Mouse (Mus musculus): Measurements from ENCODE around the gene Oscp1.
"Not testable (repeated sequence)": the region's sequence is repeated elsewhere in the genome, so short reads cannot be mapped to it uniquely, and the experiment has no call there.

Oscp1 gene

GRCm38 (mm10) chr4:126081601-126082000, 23.2 kb downstream of the Oscp1 start:
- no peak for DNase-seq (ENCODE audit: inconsistent age in 2 of 2, low spot score in 1 of 2)

- no peak for DNase-seq (ENCODE audit: inconsistent age in 2 of 2, low spot score in 1 of 2)
Observed at GRCm38 (mm10) chr4:126083021-126083420, 24.7 kb downstream of the Oscp1 start.

GRCm38 (mm10) chr4:126084382-126084781, 26.0 kb downstream of the Oscp1 start:
- DNase-seq (ENCODE audit: inconsistent age in 2 of 2, low spot score in 1 of 2): no peak

GRCm38 (mm10) chr4:126085996-126086576, 27.7 kb downstream of the Oscp1 start:
- peak; percentile 81 to 93 for DNase-seq (ENCODE audit: inconsistent age in 2 of 2, low spot score in 1 of 2)

- DNase-seq (ENCODE audit: inconsistent age in 2 of 2, low spot score in 1 of 2): peak in 1 of 2 experiments; percentile 38
Observed at GRCm38 (mm10) chr4:126090101-126090847, 31.9 kb downstream of the Oscp1 start.

DNA sequence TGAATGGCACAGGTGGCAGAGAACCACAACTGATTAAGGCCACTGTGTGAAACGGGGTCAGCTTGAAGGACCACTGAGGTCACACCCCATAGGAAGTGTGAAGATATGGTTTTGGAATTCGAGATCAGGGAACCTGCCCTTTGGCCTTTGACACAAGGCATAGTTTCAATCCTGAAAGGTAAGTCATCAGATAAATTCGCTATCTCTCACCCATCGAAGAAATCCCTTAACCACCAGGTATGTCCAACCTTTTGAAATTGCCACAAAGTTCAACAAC, 32.4 kb downstream of the Oscp1 start:
- DNase-seq (ENCODE audit: inconsistent age in 2 of 2, low spot score in 1 of 2): no peak

- DNase-seq (ENCODE audit: inconsistent age in 2 of 2, low spot score in 1 of 2): no peak
Observed at GRCm38 (mm10) chr4:126091873-126092272, 33.5 kb downstream of the Oscp1 start.

DNA sequence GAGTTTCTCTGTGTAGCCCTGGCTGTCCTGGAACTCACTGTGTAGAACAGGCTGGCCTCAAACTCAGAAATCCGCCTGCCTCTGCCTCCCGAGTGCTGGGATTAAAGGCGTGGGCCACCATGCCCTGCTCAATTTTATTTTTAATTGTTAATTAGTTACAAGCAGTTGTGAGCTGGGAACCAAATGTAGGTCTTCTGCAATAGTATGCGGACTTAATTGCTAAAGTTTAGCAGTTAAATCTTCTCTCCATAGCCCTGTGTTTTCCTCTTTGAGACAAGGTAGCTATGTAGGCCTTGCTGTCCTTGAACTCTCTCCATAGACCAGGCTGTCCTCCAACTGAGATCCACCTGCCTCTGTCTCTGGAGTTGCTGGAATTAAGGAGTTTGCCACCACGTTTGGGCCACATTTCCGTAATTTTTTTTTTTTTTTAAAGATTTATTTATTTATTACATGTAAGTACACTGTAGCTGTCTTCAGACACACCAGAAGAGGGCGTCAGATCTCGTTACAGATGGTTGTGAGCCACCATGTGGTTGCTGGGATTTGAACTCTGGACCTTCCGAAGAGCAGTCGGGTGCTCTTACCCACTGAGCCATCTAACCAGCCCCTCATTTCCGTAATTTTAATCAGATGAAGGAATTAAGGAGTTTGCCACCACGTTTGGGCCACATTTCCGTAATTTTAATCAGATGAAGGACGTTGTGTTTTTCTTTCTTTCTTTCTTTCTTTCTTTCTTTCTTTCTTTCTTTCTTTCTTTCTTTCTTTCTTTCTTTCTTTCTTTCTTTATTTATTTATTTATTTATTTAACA, 37.5 kb downstream of the Oscp1 start:
- not testable (repeated sequence) for DNase-seq (ENCODE audit: inconsistent age in 2 of 2, low spot score in 1 of 2)

GRCm38 (mm10) chr4:126096464-126097111, 38.2 kb downstream of the Oscp1 start, which contains the start of gene Lsm10:
Lsm10 (plus strand) TSS chr4:126096623.
- DNase-seq (ENCODE audit: inconsistent age in 2 of 2, low spot score in 1 of 2): peak; percentile 97 to 98

- DNase-seq (ENCODE audit: inconsistent age in 2 of 2, low spot score in 1 of 2): peak; percentile 65 to 76
Observed at GRCm38 (mm10) chr4:126097711-126098253, 39.4 kb downstream of the Oscp1 start.

GRCm38 (mm10) chr4:126099365-126099764, 41.0 kb downstream of the Oscp1 start:
- no peak for DNase-seq (ENCODE audit: inconsistent age in 2 of 2, low spot score in 1 of 2)

DNA sequence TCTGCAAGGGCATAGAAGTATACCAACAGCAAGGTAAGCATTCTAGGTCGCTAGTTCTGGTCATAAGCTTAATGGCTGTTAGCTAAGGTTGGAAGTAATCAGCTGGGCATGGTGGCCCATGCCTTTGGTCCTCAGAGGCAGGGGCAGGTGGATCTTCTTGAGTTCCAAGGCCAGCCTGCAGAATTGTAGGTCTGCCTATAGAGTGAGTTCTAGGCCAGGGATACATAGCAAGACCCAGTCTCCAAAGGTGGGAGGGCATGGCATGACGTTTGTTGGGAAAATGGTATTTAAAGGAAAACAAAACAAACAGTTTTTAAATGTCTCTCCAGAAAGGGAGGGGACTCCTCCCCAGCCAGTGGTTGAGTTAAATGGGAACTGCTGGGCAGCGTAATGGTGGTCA, 42.4 kb downstream of the Oscp1 start:
- DNase-seq (ENCODE audit: inconsistent age in 2 of 2, low spot score in 1 of 2): no peak

- DNase-seq (ENCODE audit: inconsistent age in 2 of 2, low spot score in 1 of 2): peak; percentile 51 to 82
Observed at GRCm38 (mm10) chr4:126102061-126102841, 43.9 kb downstream of the Oscp1 start.

DNA sequence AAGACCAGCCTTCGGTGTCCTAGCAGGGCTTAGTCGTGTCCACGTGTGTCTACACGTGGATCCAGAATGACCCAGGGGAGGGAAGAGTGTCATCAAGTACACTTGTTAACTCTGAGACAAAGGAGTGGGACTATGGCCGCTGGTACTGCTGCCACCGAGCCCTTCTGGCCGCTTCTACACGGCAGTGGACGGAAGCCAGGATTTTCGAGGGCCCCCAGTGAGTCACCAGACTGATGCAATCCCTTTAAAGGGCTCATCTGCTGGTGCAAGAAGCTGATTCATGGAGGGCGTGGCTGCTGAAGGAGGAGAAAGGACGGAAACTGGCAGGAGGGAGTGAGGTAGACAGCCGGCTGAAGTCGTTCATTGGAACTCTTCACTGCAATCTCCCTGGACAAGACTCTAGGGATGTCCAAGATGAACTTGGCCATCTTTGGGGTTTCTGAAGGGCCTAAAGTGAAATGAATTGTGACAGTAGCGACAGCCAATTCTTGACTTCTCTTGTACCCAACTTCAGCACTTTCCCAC, 44.8 kb downstream of the Oscp1 start:
- DNase-seq (ENCODE audit: inconsistent age in 2 of 2, low spot score in 1 of 2): peak; percentile 97 to 98

GRCm38 (mm10) chr4:126103590-126104068, 45.3 kb downstream of the Oscp1 start, which contains the start of gene Stk40:
Stk40 (plus strand) TSS chr4:126103957.
- peak; percentile 97 to 99 for DNase-seq (ENCODE audit: inconsistent age in 2 of 2, low spot score in 1 of 2)

DNA sequence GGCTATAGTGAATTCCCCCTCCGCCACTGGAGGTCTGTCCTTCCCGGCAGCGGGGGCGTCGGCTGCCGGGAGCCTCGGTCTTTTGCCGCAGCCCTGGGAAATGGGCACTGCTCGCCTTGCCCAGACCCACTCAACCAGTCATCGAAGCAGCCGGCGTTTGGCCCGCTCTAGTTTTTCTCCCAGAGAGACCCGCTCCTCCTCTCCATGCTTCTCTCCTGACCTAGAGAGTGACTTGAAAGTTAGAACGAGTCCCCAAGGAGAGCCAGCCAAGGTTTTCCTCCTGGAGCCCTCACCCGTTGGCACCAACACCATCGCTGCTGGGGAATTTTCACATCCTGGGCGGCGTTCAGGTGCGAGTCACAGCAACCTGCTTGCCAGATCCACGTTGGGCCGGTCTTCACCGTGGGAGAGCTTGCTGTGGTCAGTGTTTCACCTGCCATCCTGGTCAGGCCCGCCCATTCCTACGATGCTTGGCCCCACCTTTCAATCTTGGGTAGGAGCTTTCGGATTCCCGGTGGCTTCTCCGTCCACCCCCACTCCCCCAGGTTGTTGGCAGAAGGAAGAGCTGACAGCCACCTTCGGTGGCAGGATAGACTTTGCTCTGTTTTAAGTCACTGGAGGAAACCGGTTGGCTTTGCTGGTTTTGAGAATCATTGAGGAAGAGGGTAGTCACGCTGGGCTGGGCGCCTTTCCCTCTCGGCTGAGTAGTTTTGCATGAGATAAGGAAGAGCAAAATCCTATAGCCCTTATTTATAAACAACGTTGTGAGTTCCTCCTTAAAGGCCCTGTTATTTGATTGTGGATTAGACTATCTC, 46.1 kb downstream of the Oscp1 start:
- peak; percentile 66 to 85 for DNase-seq (ENCODE audit: inconsistent age in 2 of 2, low spot score in 1 of 2)

DNA sequence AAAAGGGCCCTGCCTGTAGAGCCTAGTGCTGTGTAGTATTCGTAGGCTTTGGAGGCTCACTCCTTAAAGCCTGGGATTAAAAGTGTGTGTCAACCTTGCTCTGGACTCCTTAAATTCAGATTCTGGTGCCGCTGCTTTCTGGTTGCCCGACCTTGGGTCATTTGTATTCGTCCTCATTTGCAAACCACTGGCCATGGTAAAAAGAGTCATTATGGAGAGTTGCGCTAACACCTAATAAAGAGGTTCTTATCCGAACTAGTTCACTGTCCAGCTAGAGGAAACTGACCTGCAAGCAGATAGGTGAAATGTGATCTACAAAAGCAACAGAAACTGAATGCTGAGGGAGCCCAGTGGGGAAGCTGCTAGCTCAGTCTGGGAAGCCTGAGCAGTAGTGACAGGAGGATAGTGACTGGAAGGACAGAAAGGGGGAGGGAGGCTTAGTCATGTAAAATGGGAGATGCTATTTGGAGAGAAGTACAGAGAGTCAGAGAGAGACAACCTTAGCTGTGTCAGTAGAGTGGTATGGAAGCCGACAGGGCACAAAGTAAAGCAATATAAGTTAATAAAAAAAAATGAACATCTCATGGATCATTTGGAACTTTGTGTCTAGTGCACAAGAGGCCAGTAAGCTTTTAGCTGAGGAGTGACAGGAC, 46.9 kb downstream of the Oscp1 start:
- DNase-seq (ENCODE audit: inconsistent age in 2 of 2, low spot score in 1 of 2): peak in 1 of 2 experiments; percentile 70

- DNase-seq (ENCODE audit: inconsistent age in 2 of 2, low spot score in 1 of 2): no peak
Observed at GRCm38 (mm10) chr4:126108061-126108740, 49.8 kb downstream of the Oscp1 start.
